Mouse (Mus musculus) spleen, postnatal 14 days (tissue): ENCODE results near the gene C2cd3.

Experiments
- DNase-seq, 2 experiments: peaks; one replicate each; pipeline ENCODE4 v3.0.0; 2021 to 2022; ENCODE audit warnings: low spot score in 2 of 2

C2cd3 gene

DNA sequence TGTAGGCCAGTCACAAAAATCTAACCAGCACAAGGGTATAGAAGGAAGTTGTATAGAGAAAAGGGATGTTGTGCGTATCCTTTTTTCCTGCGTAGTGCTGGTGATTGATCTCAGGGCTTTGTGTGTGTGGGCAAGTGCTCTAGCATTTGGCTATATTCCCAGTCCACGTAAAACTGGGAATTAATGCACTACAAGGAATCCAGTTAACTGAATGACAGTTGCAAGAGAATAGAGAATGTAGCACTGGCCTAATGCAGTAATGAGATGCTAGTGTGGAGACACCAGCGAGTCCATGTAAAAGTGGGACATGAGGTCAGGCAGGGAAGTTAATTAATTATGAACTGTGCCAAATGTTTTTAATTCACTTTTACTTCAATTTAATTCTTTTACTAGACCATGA lies 30.7 kb downstream of the C2cd3 start:
- DNase-seq, result no peak

DNA sequence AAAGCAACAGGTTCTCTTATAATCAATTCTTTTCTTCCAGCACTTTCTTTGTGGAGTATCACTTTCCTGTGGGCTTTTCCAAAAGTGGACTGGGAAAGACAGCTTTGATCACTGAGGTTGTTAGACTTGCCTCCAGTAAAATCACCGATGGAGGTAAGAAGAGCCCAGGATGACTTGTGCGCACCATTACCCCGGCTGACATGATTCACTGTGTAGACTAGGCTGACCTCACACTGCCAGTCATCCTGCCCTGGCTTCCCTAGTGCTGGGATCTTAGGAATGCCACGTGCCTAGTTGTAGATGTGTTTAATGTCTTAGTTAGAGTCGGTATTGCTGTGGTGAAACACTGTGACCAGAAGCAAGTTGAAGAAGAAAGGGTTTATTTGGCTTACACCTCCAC lies 35.6 kb downstream of the C2cd3 start:
- DNase-seq, result no peak

DNA sequence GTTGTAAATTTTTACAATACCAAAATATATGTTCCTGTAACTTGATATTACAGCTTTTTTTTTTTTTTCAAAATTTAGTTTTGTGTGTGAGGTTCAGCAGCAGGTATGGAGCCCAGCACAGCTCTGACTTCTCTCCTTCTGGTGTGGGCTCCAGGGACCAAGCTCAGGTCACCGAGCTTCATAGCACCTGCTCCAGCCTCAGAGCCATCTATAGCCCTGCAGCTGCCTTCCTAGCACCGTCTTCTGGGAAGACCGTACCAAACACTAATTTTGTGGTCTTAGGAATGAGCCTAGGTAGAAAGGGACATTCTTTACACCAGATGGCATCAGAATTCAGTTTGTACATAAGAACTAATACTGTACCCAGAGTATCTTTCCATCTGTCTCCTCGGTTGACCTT lies 36.7 kb downstream of the C2cd3 start:
- DNase-seq, result no peak

- DNase-seq, result no peak
Observed at GRCm38 (mm10) chr7:100425795-100426194, 53.8 kb downstream of the C2cd3 start.

DNA sequence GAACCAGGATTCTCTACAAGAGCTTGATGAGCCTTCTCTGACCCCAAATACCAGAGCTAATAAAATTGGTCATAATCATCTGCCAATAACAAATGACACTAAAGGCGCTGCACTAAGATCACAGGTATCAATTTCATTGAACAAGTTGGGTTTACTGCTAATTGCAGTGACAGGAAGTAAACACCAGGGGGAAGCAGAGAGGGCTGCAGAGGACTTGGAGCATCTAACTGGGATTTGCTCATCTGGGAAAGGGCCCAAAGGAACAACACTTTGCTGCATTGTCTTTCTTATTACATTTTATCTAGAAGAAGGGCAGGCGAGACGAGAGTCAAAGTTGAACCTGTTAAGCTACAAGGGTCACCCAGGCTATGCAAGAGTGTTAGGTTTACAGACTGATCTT lies 57.1 kb downstream of the C2cd3 start:
- DNase-seq, result peak in 1 of 2 experiments; percentile 54

- DNase-seq, result no peak
Observed at GRCm38 (mm10) chr7:100429911-100430310, 57.9 kb downstream of the C2cd3 start.

GRCm38 (mm10) chr7:100431103-100431502 lies 59.1 kb downstream of the C2cd3 start:
- DNase-seq, result no peak

DNA sequence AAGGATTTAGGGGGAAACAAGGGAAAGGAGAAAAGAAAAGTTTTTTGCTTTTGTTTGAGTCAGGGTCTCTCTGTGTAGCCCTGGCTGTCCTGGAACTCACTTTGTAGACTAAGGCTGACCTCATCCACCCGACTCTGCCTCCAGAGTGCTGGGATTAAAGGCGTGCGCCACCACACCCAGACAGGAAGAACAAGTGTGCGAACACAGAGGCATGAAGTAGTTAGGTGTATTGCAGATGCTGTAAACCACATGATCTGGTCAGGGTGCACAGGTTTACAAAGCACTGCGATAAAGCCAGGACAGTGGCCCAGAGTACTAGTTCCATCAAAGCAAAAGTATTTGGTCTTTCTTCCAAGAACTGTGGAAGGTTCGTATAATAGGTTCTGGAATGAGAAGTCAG lies 61.3 kb downstream of the C2cd3 start:
- DNase-seq, result no peak

DNA sequence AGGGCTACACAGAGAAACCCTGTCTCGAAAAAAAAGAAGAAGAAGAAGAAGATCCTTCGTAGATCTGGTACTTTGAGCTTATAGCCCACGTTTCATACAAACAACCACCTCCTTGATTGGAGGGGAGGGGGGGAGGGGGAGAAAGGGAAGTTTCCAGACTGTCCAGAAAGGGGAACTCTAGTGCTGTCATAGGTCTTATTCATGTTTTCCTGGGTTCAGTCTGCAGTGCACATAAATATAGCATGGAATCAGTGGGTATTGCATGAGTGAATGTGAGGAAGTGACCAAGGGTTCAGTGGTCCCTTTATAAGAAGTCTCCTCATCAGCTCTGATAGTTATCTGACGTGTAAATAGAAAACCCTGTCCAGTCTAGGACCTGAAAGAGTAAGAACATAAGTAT lies 71.7 kb downstream of the C2cd3 start:
- DNase-seq, result no peak

GRCm38 (mm10) chr7:100446271-100446670 lies 74.2 kb downstream of the C2cd3 start:
- no peak for DNase-seq

DNA sequence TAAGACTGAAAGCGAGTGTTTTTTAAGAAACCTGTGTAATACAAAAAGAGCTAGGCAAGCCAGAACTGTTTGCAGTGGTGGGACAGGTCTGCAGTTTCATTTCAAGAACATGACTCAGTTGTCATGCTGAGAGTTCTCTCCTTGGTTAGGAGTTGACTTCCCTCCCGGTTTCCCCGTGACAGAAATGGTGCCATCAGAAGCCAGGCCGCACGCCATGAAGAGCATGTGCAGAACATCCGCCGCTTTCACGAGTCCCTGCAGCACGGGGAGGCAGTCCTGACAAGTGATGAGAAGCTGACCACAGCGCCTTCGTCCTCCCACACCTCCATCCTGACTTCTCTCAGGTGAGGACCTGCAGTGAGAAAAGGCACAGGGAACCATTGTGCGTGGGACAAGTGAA lies 76.5 kb downstream of the C2cd3 start:
- no peak for DNase-seq

DNA sequence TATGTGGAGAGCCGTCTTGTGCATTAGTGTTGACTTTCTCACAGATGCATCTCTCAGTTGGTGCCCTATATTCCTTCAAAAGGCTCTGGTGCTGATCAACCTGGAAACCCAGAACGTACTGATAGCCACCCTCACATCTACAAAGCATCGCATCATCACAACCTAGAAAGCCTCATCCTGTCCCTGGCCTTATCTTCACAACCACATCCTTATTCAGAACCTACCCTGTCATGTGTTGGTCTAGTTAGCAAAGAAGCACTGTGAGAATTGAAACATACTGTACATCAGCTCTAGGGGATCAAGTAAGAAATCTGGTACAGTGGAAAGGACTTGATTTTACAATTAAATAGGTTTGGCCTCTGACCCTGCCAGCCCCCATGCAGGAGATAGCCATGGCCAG lies 77.0 kb downstream of the C2cd3 start:
- DNase-seq, result no peak

- DNase-seq, result peak in 1 of 2 experiments; percentile 42
Observed at GRCm38 (mm10) chr7:100458153-100458552, 86.1 kb downstream of the C2cd3 start.

- DNase-seq, result no peak
Observed at GRCm38 (mm10) chr7:100459862-100460261, 87.8 kb downstream of the C2cd3 start.

DNA sequence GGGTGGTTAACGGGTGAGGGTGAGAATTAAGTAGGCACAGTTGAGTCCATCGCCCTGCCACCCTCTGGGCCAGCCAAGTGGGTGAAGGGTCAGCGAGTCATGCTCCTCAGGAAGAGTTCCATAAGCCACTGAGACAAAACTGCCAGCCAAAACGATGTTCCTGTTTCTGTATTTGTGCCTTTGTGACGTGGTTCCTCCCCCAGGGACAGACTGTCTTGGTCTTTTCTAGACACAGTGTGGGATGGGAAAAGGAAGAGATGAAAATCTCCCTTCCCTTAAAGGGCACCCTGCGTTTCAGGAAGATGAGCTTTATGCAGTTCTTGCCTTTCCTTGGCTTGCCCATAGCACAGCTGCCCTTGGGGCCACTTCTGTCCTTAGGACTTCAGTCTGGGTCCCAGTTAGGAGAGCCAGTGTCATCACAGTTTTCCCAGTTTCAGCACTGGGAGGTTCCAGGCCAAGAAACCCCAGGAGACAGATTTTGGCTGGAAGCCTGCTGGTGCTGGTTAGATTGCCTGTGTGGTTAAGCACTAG lies 89.7 kb downstream of the C2cd3 start:
- no peak for DNase-seq

DNA sequence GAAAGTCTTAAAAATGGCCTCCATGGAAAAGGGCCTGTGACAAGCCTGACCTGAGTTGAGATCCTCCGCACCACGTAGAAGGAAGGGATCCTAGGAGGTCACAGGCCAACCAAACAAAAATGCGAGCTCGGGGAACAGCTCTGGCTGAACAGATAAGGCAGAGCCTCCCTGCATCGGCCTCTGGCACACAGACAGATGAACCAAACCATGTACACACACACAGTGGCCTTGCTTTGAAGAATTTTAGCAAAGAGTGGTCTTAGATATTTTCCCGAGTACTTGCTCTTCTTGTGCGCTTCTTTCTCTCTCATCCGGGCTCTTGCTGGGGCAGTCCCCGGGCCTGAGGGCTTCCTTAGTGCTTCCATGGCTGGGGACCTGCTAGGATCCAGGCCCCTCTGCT lies 91.2 kb downstream of the C2cd3 start:
- peak; percentile 43 to 47 for DNase-seq

DNA sequence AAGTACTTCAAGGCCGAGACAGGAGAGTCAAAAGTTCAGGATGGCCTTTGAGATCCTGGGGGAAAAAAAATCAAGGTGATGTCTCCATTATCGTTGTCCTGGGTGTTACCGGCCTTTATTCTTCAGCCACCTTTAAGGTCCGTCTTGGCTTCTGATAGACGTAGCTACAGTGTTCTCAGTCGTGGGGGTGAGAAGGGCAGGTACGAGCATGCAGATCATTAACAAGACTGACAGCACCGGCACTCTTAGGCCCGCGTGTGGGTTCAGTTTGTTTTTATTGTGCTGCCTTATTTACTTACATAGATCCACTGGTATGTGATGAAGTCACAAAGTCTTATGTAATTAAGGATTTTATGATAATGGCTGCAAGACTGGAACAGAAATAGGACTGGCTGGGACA lies 91.7 kb downstream of the C2cd3 start:
- DNase-seq, result no peak

DNA sequence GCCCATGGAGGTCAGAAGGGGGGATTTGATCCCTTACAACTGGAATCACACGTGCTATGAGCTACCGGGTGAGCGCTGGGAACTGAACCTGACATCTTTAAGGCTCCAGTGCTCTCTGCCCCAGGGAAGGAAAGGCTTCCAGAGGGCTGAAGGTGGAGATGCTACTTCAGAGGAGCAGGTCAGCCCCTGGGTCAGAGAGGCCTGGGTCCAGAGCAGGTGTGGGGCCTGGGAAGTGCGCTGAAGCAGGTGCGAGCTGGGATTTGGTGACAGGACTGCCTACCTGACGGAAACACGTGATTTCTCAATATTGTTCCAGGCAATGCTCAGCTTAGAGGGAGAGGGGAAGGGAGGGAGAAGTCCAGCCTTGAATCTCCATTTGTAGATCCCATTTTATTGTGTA lies 92.2 kb downstream of the C2cd3 start:
- DNase-seq, result no peak

DNA sequence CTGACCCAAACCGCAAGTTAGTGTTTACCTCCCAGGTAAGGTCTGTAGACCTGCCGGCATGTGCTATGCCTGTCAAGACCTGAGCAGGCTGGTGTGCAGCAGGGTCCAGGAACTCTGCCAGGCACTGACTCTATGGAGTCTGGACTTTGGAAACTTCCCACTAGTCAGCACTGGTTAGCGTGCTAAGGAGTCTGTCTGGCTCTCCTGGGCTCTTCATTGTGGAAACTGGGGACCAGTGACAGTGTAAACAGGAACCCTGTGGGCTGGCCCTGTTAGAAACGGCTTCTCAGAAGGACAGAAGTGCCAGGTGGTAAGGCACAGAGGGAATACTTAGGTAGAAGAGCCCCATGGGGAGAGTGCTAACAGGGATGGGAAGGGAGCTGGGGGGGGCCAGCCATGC lies 93.2 kb downstream of the C2cd3 start:
- no peak for DNase-seq

- peak; percentile 52 to 64 for DNase-seq
Observed at GRCm38 (mm10) chr7:100465656-100466309, 93.8 kb downstream of the C2cd3 start.

- DNase-seq, result peak; percentile 59 to 67
Observed at GRCm38 (mm10) chr7:100466781-100467510, 94.9 kb downstream of the C2cd3 start.

DNA sequence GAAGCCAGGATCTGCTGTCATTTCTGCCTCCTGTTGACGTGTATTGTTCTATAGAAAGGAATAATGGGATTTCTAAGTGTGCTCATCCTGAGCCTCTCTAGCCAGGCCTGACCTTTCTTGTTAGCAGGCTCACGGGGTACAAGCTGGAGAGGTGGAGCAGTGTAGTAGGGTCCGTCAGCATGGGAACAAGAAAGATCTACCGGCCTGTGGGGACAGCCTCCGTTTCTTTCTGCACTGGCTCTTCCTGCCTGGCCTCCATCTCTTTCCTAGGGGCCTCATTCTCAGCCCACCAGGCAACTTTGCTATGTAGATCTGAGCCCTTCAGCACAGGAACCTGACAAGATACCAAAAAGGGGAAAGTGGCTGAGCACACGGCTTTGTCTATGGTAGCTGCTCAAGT lies 96.7 kb downstream of the C2cd3 start:
- DNase-seq, result no peak

- DNase-seq, result no peak
Observed at GRCm38 (mm10) chr7:100469502-100469901, 97.5 kb downstream of the C2cd3 start.
